Mouse (Mus musculus): ENCODE results near the gene Arid5b.

The Arid5b gene

DNA sequence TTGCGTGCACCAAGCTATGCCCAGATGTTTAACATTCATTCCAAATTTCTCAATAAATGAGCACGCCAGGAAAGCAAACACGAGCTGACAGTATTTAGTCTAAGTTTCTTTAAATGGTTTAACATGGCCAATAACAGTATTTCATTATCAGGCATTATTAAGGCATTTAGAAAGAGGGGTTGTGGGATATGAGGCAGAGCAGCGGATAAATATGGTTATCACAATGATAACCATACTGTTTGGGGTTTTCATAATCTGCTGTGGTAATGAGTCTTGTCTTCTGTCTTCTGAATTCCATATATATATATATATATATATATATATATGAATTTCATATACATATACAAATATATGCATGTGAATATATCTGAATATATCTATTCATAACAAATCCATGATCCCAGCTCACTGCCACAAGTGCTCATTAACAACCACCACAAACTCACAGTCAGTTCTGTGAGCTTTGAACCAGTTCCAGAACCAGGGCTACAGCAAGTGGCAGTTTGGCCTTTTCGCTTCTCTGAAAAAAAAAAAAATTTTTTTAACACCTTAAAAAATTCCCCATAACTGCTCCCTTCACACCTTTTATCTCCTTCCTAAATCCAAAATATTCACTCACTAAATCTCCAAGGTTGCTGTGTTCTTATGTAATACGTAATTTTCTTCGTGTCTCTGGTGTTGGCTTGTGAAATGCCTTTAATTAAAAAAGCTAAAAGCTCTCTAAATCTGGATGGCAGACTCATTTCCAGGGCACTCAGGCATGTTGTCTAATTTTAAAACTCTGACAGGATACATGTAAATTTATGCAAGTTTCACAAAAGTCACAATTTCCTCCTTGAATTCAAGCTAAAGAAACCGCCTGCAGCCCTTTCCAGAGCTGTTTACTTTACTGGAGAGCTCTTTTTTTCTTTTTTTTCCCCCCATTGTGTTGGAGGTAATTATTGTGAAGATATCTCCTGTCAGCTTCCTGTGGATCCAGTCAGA is 113.5 kb downstream of the Arid5b start:
- no peak for DNase-seq (ENCODE audit: low spot score)

DNA sequence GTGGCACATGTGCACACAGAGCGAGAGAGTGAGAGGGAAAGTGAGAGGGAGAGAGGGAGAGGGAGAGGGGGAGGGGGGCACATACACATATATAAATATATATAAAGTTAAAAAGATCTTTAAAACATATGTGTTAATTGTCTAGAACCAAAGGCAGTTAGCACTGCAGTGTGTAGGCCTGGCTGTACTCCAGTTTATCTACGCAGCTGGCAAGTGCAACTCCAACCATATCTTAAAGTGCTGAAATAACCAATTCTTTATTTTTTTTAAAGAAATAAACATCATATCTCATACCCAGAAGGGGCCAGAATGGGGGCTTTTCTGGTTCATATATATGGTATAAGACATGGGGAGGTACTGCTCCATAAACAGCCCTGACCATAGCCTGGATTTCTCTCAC is 114.4 kb downstream of the Arid5b start:
- no peak for DNase-seq (ENCODE audit: low spot score)

- DNase-seq (ENCODE audit: low spot score) = no peak
Observed at GRCm38 (mm10) chr10:68159759-68160158, 118.8 kb downstream of the Arid5b start.

- DNase-seq (ENCODE audit: low spot score) = no peak
Observed at GRCm38 (mm10) chr10:68158555-68158954, 120.0 kb downstream of the Arid5b start.

- no peak for DNase-seq (ENCODE audit: low spot score)
Observed at GRCm38 (mm10) chr10:68157511-68157910, 121.0 kb downstream of the Arid5b start.

- no peak for DNase-seq (ENCODE audit: low spot score)
Observed at GRCm38 (mm10) chr10:68156646-68157245, 121.8 kb downstream of the Arid5b start.

DNA sequence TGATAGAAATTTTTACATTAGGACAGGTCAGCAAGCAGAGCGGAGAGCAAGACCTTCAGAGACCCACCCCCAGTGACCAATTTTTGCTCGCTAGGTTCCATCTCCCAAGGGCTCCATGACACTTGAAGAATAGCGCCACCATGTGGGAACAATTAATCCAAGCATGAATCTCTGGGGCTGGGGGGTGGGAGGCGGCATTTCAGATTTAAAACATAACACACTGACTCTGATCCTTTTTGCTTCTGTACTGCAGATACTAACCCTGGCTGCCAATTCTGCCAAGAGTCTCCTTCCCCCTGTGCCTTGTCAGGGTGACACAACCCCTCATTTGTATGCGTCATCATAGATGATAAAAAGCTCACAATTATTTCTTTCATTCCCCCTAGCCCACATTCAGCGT is 122.4 kb downstream of the Arid5b start:
- DNase-seq (ENCODE audit: low spot score) = no peak

GRCm38 (mm10) chr10:68155431-68156119 is 123.0 kb downstream of the Arid5b start:
- no peak for DNase-seq (ENCODE audit: low spot score)

DNA sequence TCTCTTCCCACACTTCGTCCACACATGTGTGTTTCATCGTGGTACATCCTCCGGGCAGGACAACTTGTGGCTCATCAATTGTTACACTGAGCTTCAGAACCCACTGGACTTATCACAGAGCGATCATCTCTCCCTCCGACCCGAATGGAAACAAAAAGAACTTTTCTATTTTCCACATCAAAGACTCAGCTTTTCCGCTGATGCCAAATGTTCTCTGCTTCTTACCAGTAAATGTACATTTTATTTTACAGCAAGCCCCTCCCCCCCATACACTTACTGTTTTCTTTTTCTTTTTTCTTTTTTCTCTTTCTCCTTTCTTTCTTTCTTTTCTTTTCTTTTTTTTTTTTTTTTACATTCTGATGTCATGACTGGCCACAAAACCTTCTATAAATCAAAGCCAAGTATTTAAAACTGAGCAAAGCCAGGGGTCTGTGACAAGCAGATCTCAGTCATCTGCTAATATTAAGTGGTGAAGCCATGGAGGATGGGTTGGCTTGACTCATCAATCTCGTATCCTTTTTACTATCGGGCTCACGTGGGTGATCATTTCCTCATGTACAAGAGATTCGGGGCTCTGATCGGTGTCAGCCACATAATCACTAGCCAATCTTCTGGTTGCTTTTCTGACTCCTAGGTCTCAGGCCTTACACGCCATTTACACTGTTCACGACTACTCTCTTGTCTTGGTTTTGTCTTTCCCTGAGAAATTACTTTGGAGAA is 124.3 kb downstream of the Arid5b start:
- DNase-seq (ENCODE audit: low spot score) = no peak

GRCm38 (mm10) chr10:68153344-68154045 is 125.0 kb downstream of the Arid5b start:
- DNase-seq (ENCODE audit: low spot score) = no peak

DNA sequence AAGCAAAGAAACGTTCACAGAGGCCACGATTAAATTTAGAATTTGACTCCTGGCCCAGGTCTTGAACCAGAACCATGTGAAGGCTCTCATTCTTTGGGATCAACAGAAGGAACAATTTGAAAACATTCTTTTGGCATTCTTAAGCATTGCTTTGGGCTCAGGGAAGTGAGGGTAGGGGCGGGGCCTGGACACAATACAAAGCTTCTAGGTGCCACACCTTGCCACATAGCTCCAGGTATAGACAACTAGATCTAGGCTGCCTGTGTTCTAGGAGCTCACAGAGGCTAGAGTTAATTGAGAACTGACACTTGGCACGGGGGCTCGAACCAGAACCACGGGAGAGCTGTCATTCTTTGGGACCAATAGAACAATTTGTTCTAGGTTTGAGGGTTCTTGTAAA is 130.0 kb downstream of the Arid5b start:
- no peak for DNase-seq (ENCODE audit: low spot score)

DNA sequence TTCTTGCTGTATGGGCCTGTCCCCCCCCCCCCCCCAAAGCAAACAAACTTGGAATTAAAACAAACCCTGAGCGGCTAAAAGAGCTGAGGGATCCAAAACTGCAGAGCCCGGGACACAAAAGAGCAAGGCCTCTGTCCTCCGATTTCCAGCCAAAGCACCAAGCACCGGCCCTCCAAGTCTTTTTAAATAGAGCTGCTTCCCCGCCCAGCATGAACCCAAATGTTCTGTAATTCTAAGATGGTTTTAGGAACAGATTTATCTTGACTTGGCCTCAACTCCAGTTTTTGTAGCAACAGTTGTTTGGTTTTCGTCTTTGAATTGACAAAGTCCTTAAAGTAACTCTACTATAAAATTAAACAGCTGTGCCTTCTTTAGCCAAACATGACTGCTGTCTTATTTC is 130.8 kb downstream of the Arid5b start:
- no peak for DNase-seq (ENCODE audit: low spot score)

- no peak for DNase-seq (ENCODE audit: low spot score)
Observed at GRCm38 (mm10) chr10:68146842-68147241, 131.7 kb downstream of the Arid5b start.

DNA sequence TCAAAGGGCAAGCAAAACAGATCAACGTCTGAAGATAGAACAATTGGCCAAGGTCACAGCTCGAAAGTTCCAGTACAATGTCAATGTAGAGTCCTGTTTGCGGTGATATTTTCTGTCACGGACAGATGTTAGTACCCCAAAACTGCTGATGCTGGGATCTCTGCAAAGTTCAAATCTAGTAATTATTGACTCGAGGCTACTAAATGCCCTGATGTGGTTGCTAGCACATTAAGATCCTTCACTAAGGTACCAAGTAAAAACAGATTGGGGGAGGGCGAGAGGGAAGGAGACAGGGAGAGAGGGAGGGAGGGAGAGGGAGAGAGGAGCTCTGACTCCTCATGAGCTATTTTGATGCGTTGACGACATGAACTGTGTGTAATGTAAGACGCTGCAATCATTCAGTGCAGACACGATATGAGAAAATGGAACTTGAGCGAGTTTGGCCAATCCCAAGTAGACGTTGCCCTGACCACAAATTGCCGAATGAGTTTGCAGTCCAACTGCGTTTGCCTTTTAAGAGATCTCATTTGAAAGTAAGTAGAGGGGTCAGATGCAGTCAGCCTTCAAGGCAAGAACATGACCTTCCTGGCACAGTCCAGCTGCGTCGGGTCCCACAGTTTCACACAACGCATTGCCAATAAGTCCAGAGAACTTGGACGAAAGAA is 133.1 kb downstream of the Arid5b start:
- no peak for DNase-seq (ENCODE audit: low spot score)

- no peak for DNase-seq (ENCODE audit: low spot score)
Observed at GRCm38 (mm10) chr10:68142501-68142900, 136.0 kb downstream of the Arid5b start.

DNA sequence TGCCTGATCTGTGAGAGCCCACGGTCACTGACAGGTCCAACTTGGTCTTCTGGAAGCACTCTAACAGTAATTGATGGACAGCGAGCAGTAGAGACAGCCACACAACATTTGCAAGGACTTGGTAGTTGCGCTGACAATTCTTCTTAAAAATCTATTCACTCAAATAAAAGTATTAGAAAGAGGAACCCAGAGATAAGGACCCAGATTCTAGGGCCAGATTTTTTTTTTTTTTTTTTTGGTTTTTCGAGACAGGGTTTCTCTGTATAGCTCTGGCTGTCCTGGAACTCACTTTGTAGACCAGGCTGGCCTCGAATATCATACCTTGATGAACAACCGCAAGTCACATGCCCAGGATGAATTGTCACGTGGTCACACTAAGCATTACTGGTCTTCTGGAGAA is 137.0 kb downstream of the Arid5b start:
- no peak for DNase-seq (ENCODE audit: low spot score)

DNA sequence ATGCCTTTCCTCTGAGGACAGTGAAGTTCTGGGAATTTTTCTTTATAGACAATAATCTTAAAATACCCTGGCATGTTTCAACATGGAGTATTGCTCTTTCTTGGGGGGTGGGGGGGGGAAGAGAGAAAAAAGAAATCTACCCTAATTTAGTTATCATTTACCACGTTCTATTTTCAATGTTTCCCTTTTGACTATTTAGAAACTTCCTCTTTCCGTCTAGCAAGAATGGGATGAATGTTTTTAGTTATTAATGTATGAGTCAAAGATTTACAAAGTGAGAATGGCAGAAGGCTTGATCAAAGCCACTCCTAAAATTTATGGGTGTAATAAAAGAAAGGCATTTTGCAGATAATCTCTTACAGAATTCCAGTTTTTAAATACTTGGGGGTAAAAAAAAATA is 137.7 kb downstream of the Arid5b start:
- DNase-seq (ENCODE audit: low spot score) = no peak

- DNase-seq (ENCODE audit: low spot score) = no peak
Observed at GRCm38 (mm10) chr10:68140306-68140705, 138.2 kb downstream of the Arid5b start.

DNA sequence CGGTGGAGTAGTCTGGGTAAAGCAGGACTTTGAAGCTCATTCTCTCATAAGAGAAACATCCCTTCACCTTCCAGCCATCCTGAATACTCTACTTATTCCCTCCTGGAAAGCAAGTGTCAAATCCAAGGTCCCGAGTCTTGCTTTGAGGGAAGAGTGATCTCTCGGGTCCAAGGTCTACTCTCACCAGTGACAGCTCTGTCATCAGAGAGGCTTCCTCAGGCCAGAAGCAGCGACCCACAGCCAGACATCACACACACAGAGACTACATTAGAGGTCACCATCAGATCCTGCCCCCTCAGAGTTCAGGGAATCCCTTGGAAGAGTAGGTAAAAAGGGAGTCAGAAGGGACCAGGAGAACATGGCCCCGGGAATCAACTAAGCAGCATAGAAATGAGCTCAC is 140.4 kb downstream of the Arid5b start:
- DNase-seq (ENCODE audit: low spot score) = no peak

GRCm38 (mm10) chr10:68137151-68137833 is 141.2 kb downstream of the Arid5b start:
- DNase-seq (ENCODE audit: low spot score) = no peak
